Mouse (Mus musculus) limb, embryonic 12.5 days (tissue): Measurements from ENCODE around the gene Rbpj. TPM values are rescaled to one million over a fixed set of nuclear protein-coding genes. Genes with fewer than 3 reads are reported as not detected.

Experiments used
- ATAC-seq: fragments of 200-750 bp; cut with Nextera tagmentation; 2 replicates; pipeline ENCODE4 v1.8.0; 2017; ENCODE audit warnings: low read depth, moderate TSS enrichment; ENCODE audit not compliant: insufficient number of reproducible peaks, insufficient read depth, low FRiP score, low TSS enrichment
- H3K27ac ChIP-seq: fragments of 300-500 bp; sonication (generic); 2 replicates; pipeline ENCODE4 v1.5.1; 2016; ENCODE audit warnings: mild to moderate bottlenecking, moderate library complexity
- H3K27me3 ChIP-seq: fragments of 300-500 bp; sonication (generic); 2 replicates; pipeline ENCODE4 v1.6.1; 2016; ENCODE audit warnings: mild to moderate bottlenecking, moderate library complexity
- H3K36me3 ChIP-seq: fragments of 300-500 bp; sonication (generic); 2 replicates; pipeline ENCODE4 v1.6.1; 2016; ENCODE audit warnings: mild to moderate bottlenecking, moderate library complexity
- H3K4me1 ChIP-seq: fragments of 300-500 bp; sonication (generic); replicated peaks from 2 replicates; pipeline ENCODE4 v1.6.1; 2016
- H3K4me2 ChIP-seq: fragments of 300-500 bp; sonication (generic); 2 replicates; pipeline ENCODE4 v1.6.1; 2016; ENCODE audit warnings: mild to moderate bottlenecking, moderate library complexity
- H3K4me3 ChIP-seq: fragments of 300-500 bp; sonication (generic); replicated peaks from 2 replicates; pipeline ENCODE4 v1.5.1; 2016; ENCODE audit warnings: mild to moderate bottlenecking
- H3K9ac ChIP-seq: fragments of 300-500 bp; sonication (generic); replicated peaks from 2 replicates; pipeline ENCODE4 v1.6.1; 2016; ENCODE audit warnings: mild to moderate bottlenecking, moderate library complexity
- H3K9me3 ChIP-seq: fragments of 300-500 bp; sonication (generic); 2 replicates; pipeline ENCODE4 v1.6.1; 2016; ENCODE audit warnings: mild to moderate bottlenecking, moderate library complexity
- WGBS: fragments of 180-500 bp; shearing (Covaris S2); methylation state at CpG from one replicate; pipeline ENCODE4 v1.1.7; 2016; 5-methylcytosine and 5-hydroxymethylcytosine counted together
- polyA plus RNA-seq: library from polyadenylated mRNA; unstranded; fragments of >200 nt; fragmentation: Nextera tagmentation; extraction: Ambion mirVana; gene quantifications from 2 replicates; pipeline ENCODE4 v1.2.1, GENCODE M21; 2016

Gene Rbpj
- polyA plus RNA-seq, 1 experiment from 2014 or later: 51.3 TPM

DNA sequence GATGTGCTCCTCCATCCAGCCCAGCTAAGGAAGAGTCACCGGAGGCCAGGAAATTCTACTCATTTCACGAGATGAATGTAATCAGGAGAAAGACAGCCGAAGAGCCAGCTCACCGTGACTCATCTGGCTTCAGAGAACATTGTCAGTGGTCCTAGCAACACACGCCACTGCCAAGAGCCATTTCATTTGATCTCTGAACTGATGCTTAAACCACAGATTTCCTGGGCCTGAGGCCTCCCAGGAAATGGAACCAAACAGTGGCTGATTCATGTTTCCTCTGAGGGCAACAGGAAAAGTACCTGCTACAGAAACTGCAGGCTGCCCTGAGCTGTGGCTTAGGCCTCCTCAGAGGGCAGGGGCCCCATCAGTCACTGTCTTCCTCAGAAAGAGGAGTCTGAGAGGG is 24.7 kb downstream of the Rbpj start:
- ATAC-seq: no peak
- 47% methylated on average over 5 of the region's 5 CpGs for WGBS

DNA sequence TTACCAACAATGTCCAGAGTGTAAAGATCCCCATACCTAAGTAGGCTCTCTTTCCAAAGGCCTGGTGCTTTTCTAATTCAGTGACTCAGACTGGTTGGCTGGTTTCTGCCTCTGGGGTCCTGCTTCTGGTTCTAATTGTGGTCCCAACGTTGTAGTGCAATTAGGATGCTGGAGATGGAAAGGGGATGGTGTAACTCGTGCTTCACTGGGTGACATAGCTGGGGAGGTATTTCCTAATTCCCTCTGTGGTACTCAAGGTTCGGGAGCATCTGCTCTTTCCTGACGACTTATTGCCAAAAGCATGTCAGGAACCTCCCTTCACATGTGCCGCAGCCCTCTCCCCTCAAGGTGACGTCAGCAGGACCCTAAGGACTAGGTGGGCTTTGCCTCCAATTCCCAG is 27.8 kb downstream of the Rbpj start:
- Histone ChIP-seq H3K27ac (no peak overlapping the region), H3K9me3 (no peaks in the 10 kb centered on the region), H3K4me3 (no peak overlapping the region), H3K9ac (no peak overlapping the region), H3K27me3 (no peaks in the 10 kb centered on the region), H3K4me1 (no peaks in the 10 kb centered on the region), H3K4me2 (no peak overlapping the region), H3K36me3 (no peaks in the 10 kb centered on the region)
- no peak for ATAC-seq
- WGBS: 64% methylated on average over 6 of the region's 6 CpGs

More for the DNA sequence above, 24.7 kb downstream of the Rbpj start:
- Histone ChIP-seq H3K4me3 (no peak overlapping the region), H3K4me2 (no peak overlapping the region), H3K9ac (no peak overlapping the region), H3K27ac (no peak overlapping the region), H3K36me3 (no peaks in the 10 kb centered on the region), H3K9me3 (no peaks in the 10 kb centered on the region), H3K4me1 (peaks cover 10% of the 10 kb centered on the region), H3K27me3 (no peaks in the 10 kb centered on the region)

DNA sequence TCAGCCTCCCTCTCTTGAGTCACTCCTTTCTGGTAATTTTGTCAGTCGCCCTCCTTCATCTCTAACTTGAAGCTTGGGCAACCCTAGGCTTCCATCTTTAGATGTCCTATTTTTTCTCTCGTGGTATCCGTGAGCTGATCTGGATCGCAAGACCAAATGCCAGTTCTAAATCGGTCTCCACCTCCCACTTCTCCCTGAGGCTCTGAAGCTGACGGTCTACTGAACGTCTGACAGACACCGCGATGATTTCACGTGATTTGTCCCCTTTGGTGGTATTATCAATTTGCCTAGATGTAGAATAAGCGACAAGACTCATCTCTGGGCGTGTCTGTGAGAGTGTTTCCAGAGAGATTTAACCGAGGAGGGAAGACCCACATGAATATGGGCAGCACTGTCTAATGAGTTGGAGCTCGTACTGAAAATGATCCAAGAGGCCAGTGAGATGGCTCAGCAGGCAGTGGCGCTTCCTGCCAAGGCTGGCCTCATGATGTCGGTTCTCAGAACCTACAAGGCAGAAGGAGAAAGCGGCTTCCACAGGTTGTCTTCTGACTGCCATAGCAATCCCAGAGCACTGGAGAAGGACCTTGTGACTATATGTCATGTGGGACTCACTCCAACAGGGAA is 28.7 kb downstream of the Rbpj start:
- H3K4me3 ChIP-seq: no peak overlapping the region
- no peak overlapping the region for H3K4me2 ChIP-seq
- no peaks in the 10 kb centered on the region for H3K4me1 ChIP-seq
- no peaks in the 10 kb centered on the region for H3K36me3 ChIP-seq
- no peak overlapping the region for H3K27ac ChIP-seq
- H3K9me3 ChIP-seq: no peaks in the 10 kb centered on the region
- no peaks in the 10 kb centered on the region for H3K27me3 ChIP-seq
- no peak overlapping the region for H3K9ac ChIP-seq
- ATAC-seq: no peak
- WGBS: 86% methylated on average over 17 of the region's 17 CpGs

DNA sequence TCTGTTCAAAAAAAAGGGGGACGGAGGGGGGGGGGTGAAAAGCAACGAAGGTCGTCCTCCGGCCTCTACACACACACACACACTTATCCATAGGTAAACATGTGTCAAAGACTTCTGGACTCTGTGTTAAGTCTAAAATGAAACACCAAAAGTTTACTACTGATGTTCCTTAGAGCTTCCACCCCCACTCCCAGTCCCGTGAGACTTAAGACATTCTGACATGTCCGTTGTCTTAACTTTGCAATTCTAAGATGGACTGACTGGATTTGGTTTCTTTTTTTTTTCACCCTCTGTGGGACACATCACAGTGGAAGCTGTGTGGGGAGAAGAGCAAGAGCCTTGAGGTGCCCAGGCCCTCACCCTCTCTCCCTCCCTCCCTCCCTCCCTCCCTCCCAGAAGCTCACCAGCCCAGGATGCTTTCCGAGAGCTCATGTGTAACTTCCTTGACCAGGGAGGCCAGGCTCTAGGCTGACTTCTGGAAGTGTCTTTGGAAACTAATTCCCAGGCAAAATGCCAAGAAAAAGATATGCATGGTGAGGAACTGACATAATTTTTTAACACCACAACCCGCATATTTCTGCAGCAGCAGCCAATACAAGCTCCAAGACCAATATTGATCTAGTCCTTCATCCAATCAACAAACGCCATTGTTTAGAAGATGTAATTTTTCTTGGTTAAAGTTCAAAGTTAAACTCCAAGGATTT is 31.0 kb downstream of the Rbpj start:
- no peaks in the 10 kb centered on the region for H3K9me3 ChIP-seq
- no peak overlapping the region for H3K4me2 ChIP-seq
- H3K36me3 ChIP-seq: no peaks in the 10 kb centered on the region
- H3K9ac ChIP-seq: no peak overlapping the region
- H3K27me3 ChIP-seq: no peaks in the 10 kb centered on the region
- no peaks in the 10 kb centered on the region for H3K4me1 ChIP-seq
- H3K4me3 ChIP-seq: no peak overlapping the region
- no peak overlapping the region for H3K27ac ChIP-seq
- WGBS: 81% methylated on average over 9 of the region's 9 CpGs
- ATAC-seq: no peak

DNA sequence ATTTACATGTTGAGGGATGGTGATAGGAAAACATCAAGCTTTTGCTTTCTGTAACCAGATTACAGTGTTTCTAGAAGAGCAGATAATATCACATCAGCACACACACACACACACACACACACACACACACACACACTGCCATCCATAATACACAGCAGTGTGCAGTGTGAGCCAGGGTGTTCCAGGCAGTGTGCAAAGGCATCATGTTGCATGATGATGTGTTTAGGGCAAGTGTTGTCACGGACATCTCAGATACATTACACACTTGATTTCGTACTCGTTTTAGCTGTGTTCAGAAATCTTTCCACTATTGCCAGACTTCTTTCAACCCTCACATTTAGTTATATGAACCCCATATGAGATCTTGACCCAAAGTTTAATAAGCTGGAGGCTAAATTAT is 33.6 kb downstream of the Rbpj start:
- H3K9me3 ChIP-seq: no peaks in the 10 kb centered on the region
- no peaks in the 10 kb centered on the region for H3K36me3 ChIP-seq
- no peak overlapping the region for H3K4me2 ChIP-seq
- no peaks in the 10 kb centered on the region for H3K4me1 ChIP-seq
- no peak overlapping the region for H3K9ac ChIP-seq
- H3K4me3 ChIP-seq: no peak overlapping the region
- ATAC-seq: no peak
- H3K27me3 ChIP-seq: no peaks in the 10 kb centered on the region
- WGBS: 79% methylated on average over 3 of the region's 3 CpGs
- no peak overlapping the region for H3K27ac ChIP-seq

DNA sequence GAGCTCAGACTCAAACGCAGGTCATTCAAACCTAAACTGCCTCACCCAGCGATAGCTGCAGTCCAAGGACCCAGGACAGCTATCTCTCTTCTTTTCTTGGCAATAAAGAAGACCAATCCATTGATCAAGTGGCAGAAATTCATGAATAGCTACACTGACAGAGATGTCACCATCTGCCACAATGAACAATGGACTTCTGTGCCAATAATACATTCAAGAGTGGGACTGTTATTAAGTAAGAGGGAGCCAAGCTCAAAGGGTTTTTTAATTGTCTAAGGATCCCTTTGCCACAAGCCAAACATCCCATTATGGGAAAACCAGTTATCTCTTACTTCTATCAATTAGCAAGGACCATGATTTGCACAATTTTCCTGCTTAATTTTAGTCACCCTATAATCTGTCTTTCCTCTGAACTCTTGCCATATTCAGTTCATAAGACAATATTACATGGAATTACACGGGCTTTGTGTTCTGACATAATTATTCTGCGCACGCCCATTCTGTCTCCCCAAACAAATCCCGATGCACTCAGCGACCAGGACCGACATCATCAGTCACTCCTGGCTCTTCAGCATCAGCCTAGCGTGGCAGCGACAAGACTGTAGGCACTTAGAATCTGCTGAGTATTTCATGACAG is 34.7 kb downstream of the Rbpj start:
- no peak for ATAC-seq
- Histone ChIP-seq H3K9me3 (no peaks in the 10 kb centered on the region), H3K9ac (no peak overlapping the region), H3K36me3 (no peaks in the 10 kb centered on the region), H3K27ac (no peak overlapping the region), H3K4me3 (no peak overlapping the region), H3K4me2 (no peak overlapping the region), H3K4me1 (no peaks in the 10 kb centered on the region), H3K27me3 (no peaks in the 10 kb centered on the region)
- WGBS: 79% methylated on average over 10 of the region's 10 CpGs

DNA sequence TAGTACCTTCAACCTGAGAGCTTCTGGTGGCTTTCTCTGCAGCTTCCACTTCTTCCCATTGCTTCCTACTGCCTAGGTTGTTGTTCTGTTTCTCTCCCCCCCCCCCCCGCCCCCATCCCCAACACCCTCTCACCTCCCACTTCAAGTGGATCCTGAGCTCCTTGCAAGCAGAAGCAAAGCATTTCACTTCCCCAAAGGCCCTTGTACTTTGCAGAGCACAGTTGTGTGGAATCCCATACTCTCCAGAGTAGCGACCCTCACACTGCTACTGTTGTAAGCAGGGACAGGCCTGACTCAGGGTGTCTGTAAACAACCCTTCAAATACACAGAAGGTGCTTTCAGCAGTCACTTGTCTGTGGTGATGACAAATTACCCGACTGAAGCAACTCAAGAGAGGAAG is 37.3 kb downstream of the Rbpj start:
- H3K27ac ChIP-seq: no peak overlapping the region
- H3K27me3 ChIP-seq: no peaks in the 10 kb centered on the region
- ATAC-seq: no peak
- H3K4me1 ChIP-seq: no peaks in the 10 kb centered on the region
- WGBS: 55% methylated on average over 2 of the region's 3 CpGs
- no peaks in the 10 kb centered on the region for H3K36me3 ChIP-seq
- no peak overlapping the region for H3K9ac ChIP-seq
- H3K4me2 ChIP-seq: no peak overlapping the region
- H3K9me3 ChIP-seq: no peaks in the 10 kb centered on the region
- no peak overlapping the region for H3K4me3 ChIP-seq

DNA sequence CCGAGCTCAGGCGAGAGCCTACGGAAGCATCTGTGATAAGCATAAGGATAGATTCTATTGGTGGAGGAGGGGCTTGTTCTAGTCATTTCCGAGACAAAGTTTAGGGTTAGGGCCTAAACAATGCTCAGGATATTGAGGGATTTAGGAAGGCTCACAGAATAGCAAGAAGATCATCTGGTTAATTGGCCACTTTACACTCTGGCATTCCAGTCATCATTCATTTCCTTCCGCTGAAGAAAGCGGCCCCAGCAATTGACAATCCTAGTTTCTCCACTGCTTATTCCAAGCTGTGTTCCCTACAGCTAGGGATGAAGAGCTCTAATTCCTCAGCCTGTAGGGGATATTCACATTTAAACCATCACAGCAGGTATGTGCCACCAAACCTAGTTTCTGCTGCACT is 39.8 kb downstream of the Rbpj start:
- ATAC-seq: no peak
- no peaks in the 10 kb centered on the region for H3K27me3 ChIP-seq
- 84% methylated on average over 6 of the region's 6 CpGs for WGBS

DNA sequence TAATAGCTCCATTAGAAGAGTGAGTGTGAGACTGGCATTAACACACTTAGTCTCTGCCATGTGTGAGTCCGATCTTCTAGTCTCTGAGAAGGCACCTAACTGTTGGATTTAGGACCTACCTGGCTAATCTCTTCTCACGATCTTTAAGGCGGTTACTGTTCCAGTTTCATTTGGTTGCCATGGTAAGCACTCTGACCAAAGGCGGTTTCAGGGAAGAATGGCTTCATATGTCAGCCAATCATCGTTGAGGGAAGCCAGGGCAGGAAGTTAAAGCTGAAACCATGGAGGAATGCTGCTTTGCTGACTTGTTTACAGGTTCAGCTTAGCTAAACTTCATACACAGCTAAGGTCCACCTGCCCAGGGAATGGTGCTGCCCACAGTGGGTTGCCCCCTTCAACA is 41.4 kb downstream of the Rbpj start:
- no peaks in the 10 kb centered on the region for H3K36me3 ChIP-seq
- no peak overlapping the region for H3K4me3 ChIP-seq
- no peaks in the 10 kb centered on the region for H3K27me3 ChIP-seq
- no peaks in the 10 kb centered on the region for H3K9me3 ChIP-seq
- no peaks in the 10 kb centered on the region for H3K4me1 ChIP-seq
- H3K27ac ChIP-seq: no peak overlapping the region
- ATAC-seq: no peak
- 74% methylated on average over 5 of the region's 5 CpGs for WGBS
- no peak overlapping the region for H3K9ac ChIP-seq
- no peak overlapping the region for H3K4me2 ChIP-seq

More for the DNA sequence above, 39.8 kb downstream of the Rbpj start:
- H3K27ac ChIP-seq: no peak overlapping the region
- H3K9ac ChIP-seq: no peak overlapping the region
- H3K9me3 ChIP-seq: no peaks in the 10 kb centered on the region
- H3K4me2 ChIP-seq: no peak overlapping the region
- no peaks in the 10 kb centered on the region for H3K36me3 ChIP-seq
- H3K4me1 ChIP-seq: no peaks in the 10 kb centered on the region
- H3K4me3 ChIP-seq: no peak overlapping the region

DNA sequence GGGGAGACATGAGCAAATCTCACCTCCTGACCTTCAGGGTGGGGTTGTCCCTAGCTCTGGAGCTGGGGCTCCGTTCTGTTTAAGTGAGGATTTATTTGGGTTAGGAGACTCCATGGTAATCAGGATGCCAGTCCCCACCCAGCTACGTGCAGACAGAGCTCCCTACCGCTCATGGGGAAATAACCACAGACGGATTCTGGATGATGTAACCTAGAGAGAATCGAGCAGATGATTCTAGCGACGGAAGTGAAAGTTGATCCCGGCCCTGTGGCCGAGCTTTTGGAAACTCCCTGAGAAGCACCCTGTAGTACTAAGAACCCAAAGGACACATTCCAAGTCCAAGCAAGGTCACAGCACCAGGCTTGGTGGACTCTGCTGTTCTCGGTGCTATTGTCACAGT is 43.5 kb downstream of the Rbpj start:
- Histone ChIP-seq H3K4me3 (no peak overlapping the region), H3K27me3 (no peaks in the 10 kb centered on the region), H3K4me1 (no peaks in the 10 kb centered on the region), H3K4me2 (no peak overlapping the region), H3K9me3 (no peaks in the 10 kb centered on the region), H3K36me3 (no peaks in the 10 kb centered on the region), H3K9ac (no peak overlapping the region), H3K27ac (no peak overlapping the region)
- ATAC-seq: no peak
- 79% methylated on average over 10 of the region's 10 CpGs for WGBS

DNA sequence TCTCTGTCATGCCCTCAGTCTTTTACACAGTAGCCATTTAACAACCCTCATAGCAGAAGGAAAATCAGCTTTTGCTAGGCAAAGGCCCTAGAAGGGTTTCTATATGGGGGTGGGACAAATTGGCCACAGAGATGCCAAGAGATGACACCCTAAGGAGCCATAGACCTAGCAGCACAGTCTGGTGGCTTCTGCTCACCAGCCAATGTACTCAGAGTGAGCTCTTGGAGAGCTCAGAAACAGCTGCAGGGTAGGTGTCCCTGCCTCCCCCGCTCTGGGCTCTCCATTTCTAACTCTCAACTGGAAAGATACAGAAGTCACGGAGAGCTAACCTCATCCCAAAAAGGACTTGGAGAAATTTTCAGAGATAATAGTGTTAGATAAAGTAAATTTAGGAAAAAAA is 44.0 kb downstream of the Rbpj start:
- Histone ChIP-seq H3K9ac (no peak overlapping the region), H3K27ac (no peak overlapping the region), H3K4me3 (no peak overlapping the region), H3K27me3 (no peaks in the 10 kb centered on the region), H3K4me1 (no peaks in the 10 kb centered on the region), H3K36me3 (no peaks in the 10 kb centered on the region), H3K9me3 (no peaks in the 10 kb centered on the region), H3K4me2 (no peak overlapping the region)
- ATAC-seq: no peak
- 88% methylated on average over 2 of the region's 2 CpGs for WGBS
